Mouse (Mus musculus) thymus, adult 2 months (tissue): Measurements from ENCODE around the gene Lrrfip2.

Source experiments
- CTCF ChIP-seq: fragments of 200-500 bp; IDR thresholded peaks from 2 replicates; pipeline ENCODE4 v1.5.1; 2012; ENCODE audit warnings: mild to moderate bottlenecking, control low read depth, low read length, moderate library complexity, borderline replicate concordance; ENCODE audit not compliant: control insufficient read depth, poor library complexity, insufficient read depth; ENCODE audit errors: extremely low read depth
- POLR2A ChIP-seq: fragments of 200-500 bp; IDR thresholded peaks from 2 replicates; pipeline ENCODE4 v1.6.1; 2012; ENCODE audit warnings: mild to moderate bottlenecking, low read length, control low read depth, moderate library complexity; ENCODE audit not compliant: control insufficient read depth, poor library complexity, insufficient read depth; ENCODE audit errors: extremely low read depth

- TF ChIP-seq CTCF (no peak), POLR2A (no peak)
These were observed 35.6 kb upstream of the Lrrfip2 start for GRCm38 (mm10) chr9:111081765-111082164.
